Mouse (Mus musculus) kidney, adult 2 months (tissue): ENCODE results near the gene Gm40193.

ENCODE experiments used
- CTCF ChIP-seq: fragments of 200-500 bp; conservative IDR thresholded peaks from 2 replicates; pipeline ENCODE4 v1.5.1; 2011; ENCODE audit warnings: low read depth, mild to moderate bottlenecking, control low read depth, low read length, moderate library complexity, mixed read lengths; ENCODE audit not compliant: insufficient read depth, insufficient read length
- POLR2A ChIP-seq: fragments of 200-500 bp; IDR thresholded peaks from one replicate; pipeline ENCODE4 v1.6.1; 2011; ENCODE audit warnings: low read depth, low read length, control low read depth

- TF ChIP-seq CTCF (no peak), POLR2A (no peak)
These were observed 14.3 kb downstream of the Gm40193 start for GRCm38 (mm10) chr11:70518436-70518835.
